Mouse (Mus musculus): Measurements from ENCODE around the gene Tmem119.

DNA sequence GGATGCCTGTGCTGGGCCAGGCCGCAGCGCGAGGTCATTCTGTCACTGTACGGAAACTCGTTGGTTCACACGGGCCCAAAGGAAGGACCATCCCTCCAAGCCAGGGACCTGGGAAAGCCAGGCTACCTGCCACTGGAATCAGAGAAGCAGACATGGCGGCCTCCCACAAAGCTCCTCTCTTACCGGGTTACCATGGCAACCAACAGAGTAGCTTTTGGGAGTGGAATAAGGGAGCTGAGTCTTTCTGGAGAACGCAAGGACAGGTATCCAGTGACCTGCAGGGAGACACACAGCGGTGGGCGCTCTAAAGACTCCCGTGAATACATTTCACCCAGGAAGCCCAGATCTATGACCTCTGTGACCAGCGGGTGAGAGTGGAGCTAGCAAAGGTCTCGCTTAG lies 18.3 kb upstream of the Tmem119 start:
- TF ChIP-seq ZKSCAN1 (IDR thresholded peaks at IDR 0.05; ENCODE audit: low read depth, low read length) (no peak), MAFK (IDR thresholded peaks at IDR 0.05; ENCODE audit: borderline replicate concordance, low read depth, low read length) (no peak), ZNF384 (IDR thresholded peaks at IDR 0.05; ENCODE audit: low read depth, low read length) (no peak), CTCF (IDR thresholded peaks at IDR 0.05 in 2 of 3, conservative IDR thresholded peaks at IDR 0.05 in 1 of 3; ENCODE audit: control insufficient read depth in 1 of 3, insufficient read depth in 1 of 3, low read depth in 2 of 3, low read length in 3 of 3, poor library complexity in 1 of 3, severe bottlenecking in 1 of 3) (no peak), EP300 (IDR thresholded peaks at IDR 0.05; ENCODE audit: low read depth in 1 of 2, low read length in 2 of 2) (no peak), USF2 (IDR thresholded peaks at IDR 0.05; ENCODE audit: borderline replicate concordance in 1 of 2, insufficient read depth in 1 of 2, low read depth in 1 of 2, low read length in 2 of 2) (no peak), NRF1 (IDR thresholded peaks at IDR 0.05; ENCODE audit: insufficient read depth, low read depth, low read length, poor library complexity, severe bottlenecking) (no peak), SIN3A (IDR thresholded peaks at IDR 0.05; ENCODE audit: low read length) (no peak), TCF12 (IDR thresholded peaks at IDR 0.05; ENCODE audit: low read depth, low read length) (no peak)

Measured in MEL (cell line).